Mouse (Mus musculus) urinary bladder, postnatal 36 days (tissue): Measurements from ENCODE around the gene Celf2.

Experiments used
- DNase-seq, 2 experiments: peaks; one replicate each; pipeline ENCODE4 v3.0.0; 2022; ENCODE audit warnings: low spot score in 2 of 2, mixed read lengths in 1 of 2

Celf2 gene

DNA sequence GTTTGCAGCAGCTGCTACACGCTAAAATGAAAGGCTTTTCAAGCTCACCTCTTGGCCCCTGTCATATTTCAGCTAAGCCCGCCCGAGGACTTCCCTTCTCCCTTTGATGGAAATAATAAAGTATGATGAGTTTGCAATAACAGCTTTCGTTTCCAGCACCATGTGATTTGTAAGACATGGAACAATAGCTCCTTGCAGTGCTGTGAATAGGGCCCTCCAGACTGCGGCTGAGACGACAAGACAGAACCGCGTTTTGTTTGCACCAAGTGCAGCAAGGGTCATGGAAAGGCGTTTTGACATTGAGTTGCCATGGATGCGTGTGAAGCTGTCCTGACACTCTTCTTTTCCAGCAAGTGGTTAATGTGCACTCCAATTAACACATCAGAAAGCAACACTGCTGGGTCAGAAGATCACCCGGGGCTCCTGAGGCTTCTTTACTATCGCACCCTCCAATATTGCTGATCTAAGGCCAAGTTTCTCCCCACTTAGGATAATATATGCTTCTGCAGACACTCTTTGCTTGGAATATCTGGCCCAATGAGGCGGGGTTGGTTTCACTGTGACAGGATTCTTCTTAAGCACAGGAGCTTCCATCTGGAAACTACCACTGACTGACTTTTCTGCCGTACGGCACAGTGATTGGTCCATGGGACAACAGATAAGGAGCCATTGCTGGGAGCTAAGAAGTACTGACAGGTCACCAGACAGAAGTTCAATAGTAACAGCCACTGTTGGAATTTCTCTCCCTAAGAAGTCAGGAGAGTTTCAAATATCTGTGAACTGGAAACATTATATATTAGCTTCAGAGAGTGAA is 301.5 kb downstream of the Celf2 start:
- no peak for DNase-seq

- DNase-seq = no peak
Observed at GRCm38 (mm10) chr2:7193413-7193812, 315.9 kb downstream of the Celf2 start.

DNA sequence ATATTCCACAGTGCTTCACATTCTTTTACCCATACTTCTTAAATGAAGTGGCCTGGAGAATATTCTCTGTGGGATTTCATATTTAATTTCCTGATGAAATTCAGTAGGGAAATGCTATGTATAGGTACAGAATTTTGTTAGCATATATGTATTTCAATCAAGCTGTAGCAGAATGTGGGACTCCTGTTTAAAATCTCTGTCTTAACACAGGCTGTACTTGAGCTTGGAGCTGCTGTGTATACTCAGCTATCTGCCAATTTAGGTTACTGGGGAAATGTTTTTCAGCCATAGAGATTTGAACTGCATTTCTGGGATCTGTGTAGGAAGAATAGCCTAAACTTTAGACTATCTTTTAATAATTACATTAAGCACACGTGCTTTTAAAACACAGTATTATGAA is 330.2 kb downstream of the Celf2 start:
- DNase-seq = no peak

GRCm38 (mm10) chr2:7173271-7174064 is 335.9 kb downstream of the Celf2 start:
- DNase-seq = peak in 1 of 2 experiments; percentile 9

- no peak for DNase-seq
Observed at GRCm38 (mm10) chr2:7171087-7171696, 338.2 kb downstream of the Celf2 start.

GRCm38 (mm10) chr2:7165786-7166185 is 343.6 kb downstream of the Celf2 start:
- no peak for DNase-seq

DNA sequence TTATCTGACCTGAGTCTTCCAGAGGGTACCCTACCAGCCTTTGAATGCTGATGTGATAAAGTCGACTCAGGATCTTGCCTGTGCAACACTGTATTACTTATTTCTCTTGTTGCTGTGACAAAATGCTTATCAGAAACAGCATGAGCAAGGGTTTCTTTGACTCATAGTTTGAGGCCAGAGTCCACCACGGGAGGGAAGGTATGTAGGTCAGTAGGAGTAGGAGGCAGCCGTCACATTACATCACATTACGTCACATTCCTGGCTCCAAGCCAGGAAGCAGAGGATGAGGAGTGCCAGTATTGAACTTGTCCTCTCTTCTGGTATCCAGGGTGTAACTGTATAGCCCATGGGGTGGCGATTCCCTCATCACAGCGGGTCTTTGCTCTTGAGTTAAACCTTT is 349.3 kb downstream of the Celf2 start:
- no peak for DNase-seq

- DNase-seq = no peak
Observed at GRCm38 (mm10) chr2:7147303-7147702, 362.1 kb downstream of the Celf2 start.

GRCm38 (mm10) chr2:7145541-7146043 is 363.8 kb downstream of the Celf2 start:
- no peak for DNase-seq

DNA sequence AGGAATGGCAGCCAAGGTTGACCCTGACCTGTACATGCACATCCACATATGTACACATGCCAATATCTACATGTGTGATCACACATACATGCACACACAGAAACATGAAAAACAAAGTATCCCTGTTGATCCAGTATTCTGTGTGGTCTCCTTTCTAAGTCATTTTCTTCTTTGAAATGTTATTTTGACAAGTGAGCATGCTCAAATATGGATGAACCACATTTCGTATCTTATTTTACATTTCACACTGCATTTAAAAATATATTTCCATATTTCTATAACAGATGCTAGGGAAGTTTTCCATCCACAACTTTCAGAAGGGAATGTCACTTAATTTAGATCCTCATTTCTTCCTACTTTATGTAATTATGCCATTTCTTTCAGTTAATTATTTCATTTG is 364.5 kb downstream of the Celf2 start:
- DNase-seq = no peak

DNA sequence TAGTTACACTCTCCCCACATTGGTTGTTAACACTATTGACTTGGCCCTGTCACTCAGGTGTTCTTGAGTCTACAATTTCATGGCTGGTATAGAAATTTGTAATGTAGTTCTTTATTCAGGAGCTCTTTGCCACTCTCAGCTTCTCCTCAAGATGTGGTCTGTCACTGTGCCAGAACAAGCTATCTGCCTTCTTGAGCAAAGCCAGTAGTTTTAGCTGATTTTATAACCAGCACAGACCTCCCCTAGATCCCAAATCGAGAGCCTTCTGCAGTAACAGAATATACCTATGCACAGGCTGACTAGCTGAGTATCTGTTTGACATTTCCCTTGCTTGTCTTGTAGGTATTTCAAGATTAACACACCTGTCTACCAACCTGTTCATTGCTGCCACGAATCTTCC is 386.0 kb downstream of the Celf2 start:
- no peak for DNase-seq

DNA sequence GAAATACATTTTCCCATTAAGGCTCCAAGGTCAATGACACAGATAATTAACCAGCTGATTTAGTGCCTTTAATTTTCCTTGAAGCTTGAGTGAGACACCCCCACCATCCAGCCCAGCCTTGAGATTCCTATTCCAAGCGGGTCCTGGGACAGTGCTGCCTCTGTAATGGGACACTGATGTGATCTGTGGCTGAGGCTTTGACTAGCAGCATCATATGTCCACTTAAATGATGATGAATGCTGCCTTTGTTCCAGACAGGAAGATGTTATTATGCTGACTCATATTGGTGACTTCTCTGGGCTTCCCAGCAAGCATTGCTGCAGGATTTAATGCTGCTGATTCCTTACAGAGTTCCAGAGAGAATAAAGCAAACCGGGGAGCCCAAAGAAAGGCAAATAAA is 393.6 kb downstream of the Celf2 start:
- DNase-seq = no peak

DNA sequence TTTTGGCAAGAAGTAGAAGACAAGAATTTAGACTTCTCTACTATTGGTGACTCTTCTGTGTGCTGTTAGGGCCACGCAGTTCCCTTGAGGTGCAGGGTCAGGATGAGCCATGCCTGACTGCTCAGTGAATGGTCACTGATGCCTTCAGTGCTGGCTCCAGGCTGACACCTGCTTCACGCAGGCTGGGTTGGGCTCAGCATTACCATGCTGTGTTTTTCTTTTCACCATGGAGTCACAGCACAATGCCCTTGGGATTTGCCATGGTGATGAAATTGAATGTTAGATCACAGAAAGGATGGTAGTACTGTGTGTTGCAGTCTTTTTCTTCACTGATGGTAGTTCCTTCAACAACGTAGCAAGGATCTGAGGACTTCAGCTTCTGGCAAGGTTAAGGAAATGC is 394.2 kb downstream of the Celf2 start:
- DNase-seq = no peak

DNA sequence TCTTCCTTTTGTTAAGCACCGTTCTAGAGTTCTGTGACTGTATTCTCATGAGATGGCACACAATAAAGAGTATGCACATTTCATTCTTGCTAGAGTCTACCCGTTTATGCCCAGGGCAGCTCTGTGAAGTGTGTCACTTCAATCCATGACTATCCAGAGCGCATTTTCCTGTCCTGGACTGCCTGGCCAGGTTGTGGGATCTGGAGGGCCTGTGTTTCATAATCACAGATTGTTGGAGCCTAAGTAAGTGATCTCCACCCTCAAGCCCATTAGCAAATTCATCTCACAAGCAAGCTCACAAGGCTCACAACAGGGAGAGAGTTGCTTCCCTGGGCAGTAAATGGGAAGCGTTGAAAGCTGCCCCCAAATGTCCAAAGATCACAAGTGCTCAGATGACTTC is 395.6 kb downstream of the Celf2 start:
- DNase-seq = no peak

DNA sequence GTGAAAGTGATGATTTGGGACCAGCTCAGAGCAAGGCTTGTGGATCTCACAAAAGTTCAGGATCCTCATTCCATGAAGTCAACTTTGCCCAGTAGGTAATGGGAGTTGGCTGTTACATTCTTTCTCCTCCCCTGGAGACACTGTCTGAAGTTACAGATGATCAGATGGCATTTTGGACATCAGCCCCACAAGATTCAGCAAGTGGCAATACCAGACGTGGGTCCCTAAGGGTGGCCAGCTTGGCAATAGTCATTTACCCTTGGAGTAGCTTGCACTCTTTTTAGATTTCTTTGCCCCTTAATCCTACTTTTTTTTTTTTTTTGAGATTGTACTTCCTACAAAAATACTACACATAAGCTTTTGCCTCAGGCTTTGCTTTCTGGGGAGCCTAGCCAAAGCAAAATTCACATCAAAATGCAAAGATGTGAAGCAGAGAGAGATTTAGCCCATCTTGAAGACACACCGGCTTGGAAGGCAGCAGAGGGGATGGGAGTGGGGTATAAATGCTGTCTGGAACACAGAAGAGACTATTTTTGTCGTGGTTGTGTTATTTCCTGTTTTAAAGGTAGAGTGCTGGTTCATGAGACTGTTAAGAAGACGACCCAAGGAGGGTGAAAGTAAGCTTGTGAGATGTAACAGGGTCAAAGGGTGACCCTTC is 397.1 kb downstream of the Celf2 start:
- DNase-seq = no peak

- no peak for DNase-seq
Observed at GRCm38 (mm10) chr2:7093414-7093813, 415.9 kb downstream of the Celf2 start.

- no peak for DNase-seq
Observed at GRCm38 (mm10) chr2:7092641-7093040, 416.7 kb downstream of the Celf2 start.

DNA sequence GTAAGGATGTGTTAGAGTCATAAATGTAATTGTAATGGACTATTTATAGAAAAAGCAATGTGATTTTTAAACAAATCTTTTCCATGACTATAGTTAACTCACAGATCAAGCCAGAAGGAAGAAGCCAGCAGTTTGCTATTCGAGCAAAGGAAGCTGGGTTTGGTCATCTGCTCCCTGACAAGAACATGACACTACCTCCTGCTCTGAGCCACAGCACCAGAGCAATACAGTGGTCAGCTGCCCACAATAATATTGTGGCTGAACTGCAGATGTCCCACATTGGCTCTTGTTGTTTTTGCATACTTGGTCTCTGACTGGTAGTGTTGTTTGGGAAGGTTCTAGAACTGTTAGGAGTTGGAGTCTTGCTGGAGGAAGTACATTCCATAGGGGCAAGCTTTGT is 418.9 kb downstream of the Celf2 start:
- DNase-seq = no peak

- peak; percentile 27 to 51 for DNase-seq
Observed at GRCm38 (mm10) chr2:7089069-7089834, 420.1 kb downstream of the Celf2 start.

GRCm38 (mm10) chr2:7088536-7088935 is 420.8 kb downstream of the Celf2 start:
- no peak for DNase-seq

GRCm38 (mm10) chr2:7087480-7087879 is 421.9 kb downstream of the Celf2 start:
- no peak for DNase-seq
